Mouse (Mus musculus) liver, embryonic 11.5 days (tissue): ENCODE measurements around the gene Ccdc60. TPM values are rescaled to one million over a fixed set of nuclear protein-coding genes. Genes with fewer than 3 reads are reported as not detected.

Source experiments
- ATAC-seq: fragments of 200-750 bp; cut with Nextera tagmentation; replicated peaks from 2 replicates; pipeline ENCODE4 v1.8.0; 2017; ENCODE audit warnings: moderate number of reproducible peaks, mild to moderate bottlenecking, moderate TSS enrichment, moderate library complexity; ENCODE audit not compliant: low FRiP score
- DNase-seq: peaks from one replicate; pipeline ENCODE4 v3.0.0-alpha.2; 2017; ENCODE audit warnings: low spot score
- H3K27ac ChIP-seq: fragments of 300-500 bp; sonication (generic); 2 replicates; pipeline ENCODE4 v1.5.1; 2014; ENCODE audit warnings: mild to moderate bottlenecking, low read depth, low read length, control low read depth
- H3K27me3 ChIP-seq: fragments of 300-500 bp; sonication (generic); replicated peaks from 2 replicates; pipeline ENCODE4 v1.6.1; 2014; ENCODE audit warnings: low read length, mixed read lengths; ENCODE audit not compliant: control insufficient read depth, insufficient read depth
- H3K36me3 ChIP-seq: fragments of 300-500 bp; sonication (generic); 2 replicates; pipeline ENCODE4 v1.6.1; 2014; ENCODE audit warnings: mild to moderate bottlenecking, low read length, moderate library complexity, mixed read lengths; ENCODE audit not compliant: control insufficient read depth, insufficient read depth
- H3K4me1 ChIP-seq: fragments of 300-500 bp; sonication (generic); replicated peaks from 2 replicates; pipeline ENCODE4 v1.6.1; 2014; ENCODE audit warnings: low read length, mixed read lengths; ENCODE audit not compliant: control insufficient read depth, insufficient read depth
- H3K4me2 ChIP-seq: fragments of 300-500 bp; sonication (generic); 2 replicates; pipeline ENCODE4 v1.6.1; 2014; ENCODE audit warnings: mild to moderate bottlenecking, control low read depth, moderate library complexity
- H3K4me3 ChIP-seq: fragments of 300-500 bp; sonication (generic); 2 replicates; pipeline ENCODE4 v1.5.1; 2014; ENCODE audit warnings: low read depth, low read length, control low read depth
- H3K9ac ChIP-seq: fragments of 300-500 bp; sonication (generic); 2 replicates; pipeline ENCODE4 v1.6.1; 2014; ENCODE audit warnings: low read depth, low read length, control low read depth
- H3K9me3 ChIP-seq: fragments of 300-500 bp; sonication (generic); 2 replicates; pipeline ENCODE4 v1.6.1; 2016; ENCODE audit warnings: low read length, inconsistent platforms, mixed read lengths; ENCODE audit not compliant: control insufficient read depth
- WGBS: fragments of 180-500 bp; shearing (Covaris S2); extraction: QIAGEN DNeasy Blood & Tissue Kit; methylation state at CpG from one replicate; pipeline ENCODE4 v1.1.7; 2014; 5-methylcytosine and 5-hydroxymethylcytosine counted together
- polyA plus RNA-seq: library from polyadenylated mRNA; unstranded; fragments of >200 nt; fragmentation: Nextera tagmentation; extraction: Ambion mirVana; gene quantifications from 2 replicates; pipeline ENCODE4 v1.2.1, GENCODE M21; 2014

The Ccdc60 gene
- polyA plus RNA-seq, 1 experiment from 2014 or later: 0.25 TPM

- no peak overlapping the region for H3K4me3 ChIP-seq
- 0 out of 2 replicates have a peak, but pooled peaks cover 5% of the 10 kb centered on the region for H3K9me3 ChIP-seq
- H3K27ac ChIP-seq: no peak overlapping the region
- no peak for DNase-seq
- no peaks in the 10 kb centered on the region for H3K27me3 ChIP-seq
- no peaks in the 10 kb centered on the region for H3K36me3 ChIP-seq
- no peak overlapping the region for H3K9ac ChIP-seq
- H3K4me2 ChIP-seq: no peak overlapping the region
- no peak for ATAC-seq
- H3K4me1 ChIP-seq: no peaks in the 10 kb centered on the region
Observed at GRCm38 (mm10) chr5:116280518-116280917, 8.3 kb downstream of the Ccdc60 start.

GRCm38 (mm10) chr5:116278436-116278918 lies 10.3 kb downstream of the Ccdc60 start:
- no peak overlapping the region for H3K4me2 ChIP-seq
- DNase-seq: no peak
- no peaks in the 10 kb centered on the region for H3K27me3 ChIP-seq
- no peaks in the 10 kb centered on the region for H3K4me1 ChIP-seq
- H3K9me3 ChIP-seq: 0 out of 2 replicates have a peak, but pooled peaks cover 5% of the 10 kb centered on the region
- no peak overlapping the region for H3K4me3 ChIP-seq
- no peak overlapping the region for H3K27ac ChIP-seq
- no peak overlapping the region for H3K9ac ChIP-seq
- H3K36me3 ChIP-seq: no peaks in the 10 kb centered on the region
- WGBS: 89% methylated on average over 17 of the region's 17 CpGs
- ATAC-seq: no peak

- Histone ChIP-seq H3K4me1 (no peaks in the 10 kb centered on the region), H3K27me3 (no peaks in the 10 kb centered on the region), H3K4me3 (no peak overlapping the region), H3K4me2 (no peak overlapping the region), H3K36me3 (no peaks in the 10 kb centered on the region), H3K9me3 (0 out of 2 replicates have a peak, but pooled peaks cover 5% of the 10 kb centered on the region), H3K27ac (no peak overlapping the region), H3K9ac (no peak overlapping the region)
- no peak for ATAC-seq
- WGBS: 89% methylated on average over 4 of the region's 4 CpGs
- DNase-seq: no peak
Observed at GRCm38 (mm10) chr5:116277951-116278350, 10.8 kb downstream of the Ccdc60 start.

GRCm38 (mm10) chr5:116274818-116275217 lies 14.0 kb downstream of the Ccdc60 start:
- Histone ChIP-seq H3K4me1 (no peaks in the 10 kb centered on the region), H3K9me3 (0 out of 2 replicates have a peak, but pooled peaks cover 5% of the 10 kb centered on the region), H3K36me3 (no peaks in the 10 kb centered on the region), H3K27ac (no peak overlapping the region), H3K27me3 (no peaks in the 10 kb centered on the region), H3K4me2 (no peak overlapping the region), H3K9ac (no peak overlapping the region), H3K4me3 (no peak overlapping the region)
- DNase-seq: no peak
- 71% methylated on average over 2 of the region's 2 CpGs for WGBS
- ATAC-seq: no peak

- ATAC-seq (no peak), DNase-seq (no peak)
- no peaks in the 10 kb centered on the region for H3K4me1 ChIP-seq
- WGBS: 59% methylated on average over 5 of the region's 5 CpGs
- H3K27me3 ChIP-seq: no peaks in the 10 kb centered on the region
- no peak overlapping the region for H3K4me3 ChIP-seq
- H3K27ac ChIP-seq: no peak overlapping the region
- no peaks in the 10 kb centered on the region for H3K36me3 ChIP-seq
- 0 out of 2 replicates have a peak, but pooled peaks cover 5% of the 10 kb centered on the region for H3K9me3 ChIP-seq
- no peak overlapping the region for H3K4me2 ChIP-seq
- H3K9ac ChIP-seq: no peak overlapping the region
Observed at GRCm38 (mm10) chr5:116274365-116274764, 14.4 kb downstream of the Ccdc60 start.

- Histone ChIP-seq H3K4me2 (no peak overlapping the region), H3K27ac (no peak overlapping the region), H3K4me1 (no peaks in the 10 kb centered on the region), H3K36me3 (no peaks in the 10 kb centered on the region), H3K4me3 (no peak overlapping the region), H3K27me3 (no peaks in the 10 kb centered on the region), H3K9ac (no peak overlapping the region), H3K9me3 (no peaks in the 10 kb centered on the region)
- DNase-seq: no peak
- no peak for ATAC-seq
- WGBS: 56% methylated on average over 17 of the region's 17 CpGs
Observed at GRCm38 (mm10) chr5:116271511-116272227, 17.1 kb downstream of the Ccdc60 start.

- DNase-seq (no peak), ATAC-seq (no peak)
- Histone ChIP-seq H3K9me3 (no peaks in the 10 kb centered on the region), H3K27me3 (no peaks in the 10 kb centered on the region), H3K36me3 (no peaks in the 10 kb centered on the region), H3K27ac (no peak overlapping the region), H3K4me2 (no peak overlapping the region), H3K4me1 (no peaks in the 10 kb centered on the region), H3K9ac (no peak overlapping the region), H3K4me3 (no peak overlapping the region)
- 86% methylated on average over 15 of the region's 17 CpGs for WGBS
Observed at GRCm38 (mm10) chr5:116269212-116270145, 19.3 kb downstream of the Ccdc60 start.

GRCm38 (mm10) chr5:116262689-116263088 lies 26.1 kb downstream of the Ccdc60 start:
- WGBS: 73% methylated on average over 2 of the region's 2 CpGs
- DNase-seq: no peak
- Histone ChIP-seq H3K36me3 (no peaks in the 10 kb centered on the region), H3K27ac (no peak overlapping the region), H3K4me3 (no peak overlapping the region), H3K9ac (no peak overlapping the region), H3K9me3 (no peaks in the 10 kb centered on the region), H3K4me1 (no peaks in the 10 kb centered on the region), H3K4me2 (no peak overlapping the region), H3K27me3 (no peaks in the 10 kb centered on the region)
- no peak for ATAC-seq
